Mouse (Mus musculus) T-cell, adult 2 months (primary cell): ENCODE measurements at regions not wholly inside any gene's neighbourhood (a gene's known extent, or its start where the extent isn't known, plus 50 kb on each side); places are given as distances from the start of the nearest gene placed in this dataset.

Experiments used
- DNase-seq: peaks from one replicate; pipeline ENCODE4 v3.0.0; 2022; ENCODE audit warnings: low spot score

DNA sequence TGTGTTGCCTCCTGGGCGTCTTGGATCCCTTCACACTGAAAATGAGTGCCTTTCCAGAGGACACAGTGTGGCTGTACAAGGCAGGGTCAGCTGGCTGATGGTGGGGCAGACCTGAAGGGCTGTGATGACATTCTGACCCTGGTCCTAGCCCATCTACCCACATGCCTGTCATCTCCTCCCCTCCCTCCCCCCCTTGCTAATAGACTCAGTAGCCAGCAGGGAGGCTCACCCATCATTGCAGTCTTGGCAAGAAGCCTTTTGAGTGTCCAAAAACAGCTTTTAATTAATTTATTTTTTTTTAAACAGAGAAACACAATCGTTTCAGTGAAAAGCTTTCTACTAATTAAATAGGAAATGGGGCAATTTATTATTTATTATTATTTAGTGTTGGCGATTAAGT lies 67.0 kb upstream of the Ssx2ip start:
- DNase-seq = no peak

DNA sequence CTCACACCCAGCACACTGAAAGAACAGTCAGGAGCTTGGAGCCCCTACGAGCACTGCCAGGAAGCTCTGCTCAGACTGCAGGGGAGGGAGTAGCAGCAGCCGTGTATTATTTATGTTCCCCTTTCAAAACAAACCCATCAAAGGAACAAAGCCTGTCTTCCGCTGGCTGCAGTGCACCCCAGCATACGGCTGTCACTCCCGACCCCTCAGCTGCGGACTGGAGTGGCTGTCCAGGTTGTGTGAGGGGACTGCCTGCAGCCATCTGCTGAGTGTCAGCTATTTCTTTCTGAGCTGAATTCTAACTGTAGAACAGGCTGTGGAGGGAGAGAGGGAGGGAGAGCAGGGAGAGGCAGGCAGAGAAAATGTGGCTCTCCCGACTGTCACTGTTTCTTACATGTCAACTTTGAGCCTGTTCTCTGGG lies 66.6 kb upstream of the Ssx2ip start:
- no peak for DNase-seq

DNA sequence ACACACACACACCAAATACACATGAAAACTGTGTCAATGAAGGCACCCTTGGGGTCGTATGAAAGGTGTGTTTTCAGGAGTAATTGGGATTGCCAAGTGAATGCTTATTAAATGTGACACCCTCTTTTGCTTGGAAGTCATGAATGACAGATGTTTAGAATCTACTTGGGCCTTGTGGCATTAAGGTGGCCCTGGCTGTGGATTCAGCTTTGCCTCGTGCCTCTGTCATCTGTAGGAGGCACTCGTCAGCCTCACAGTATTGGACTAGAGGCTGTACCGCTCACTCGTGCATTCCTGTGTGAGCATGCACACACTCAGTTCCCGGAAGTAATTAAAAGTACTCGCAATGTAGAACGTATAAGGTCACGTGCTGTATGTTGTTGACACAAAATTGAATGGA lies 66.0 kb upstream of the Ssx2ip start:
- DNase-seq = no peak

DNA sequence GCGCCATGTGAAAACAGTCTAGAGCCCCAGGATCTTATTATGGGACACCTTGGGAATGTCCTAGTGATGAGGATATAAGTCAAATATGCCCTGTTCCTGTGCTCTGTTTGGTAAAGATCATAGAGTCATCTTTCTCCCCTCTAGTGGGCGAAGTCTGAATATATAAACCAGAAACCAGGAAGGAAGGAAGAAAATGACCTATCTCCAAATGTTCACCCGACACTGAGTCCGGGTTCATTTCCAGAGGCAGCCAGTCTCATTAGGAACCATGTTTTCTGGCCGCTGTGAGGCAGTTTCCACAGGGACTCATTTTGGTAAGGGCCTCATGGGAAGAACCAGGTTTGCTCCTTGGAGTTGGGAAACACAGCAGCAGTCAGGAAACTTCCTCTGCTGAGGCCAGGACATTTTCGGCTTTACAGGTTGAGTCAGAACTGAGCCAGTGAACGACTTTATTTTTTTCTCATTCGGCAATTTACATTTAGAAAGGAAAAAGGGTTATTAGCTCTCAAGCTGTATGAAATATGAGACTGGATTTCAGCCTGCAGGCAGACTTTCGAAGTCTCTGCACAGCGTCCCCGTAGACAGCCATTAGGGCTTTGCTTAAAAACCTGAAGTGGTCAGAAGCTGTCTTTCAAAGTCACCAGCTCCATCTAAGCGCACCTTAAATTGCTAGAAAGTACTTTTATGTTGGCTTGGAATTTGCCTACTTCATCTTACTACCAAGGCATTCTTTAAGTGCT lies 64.0 kb upstream of the Ssx2ip start:
- no peak for DNase-seq

DNA sequence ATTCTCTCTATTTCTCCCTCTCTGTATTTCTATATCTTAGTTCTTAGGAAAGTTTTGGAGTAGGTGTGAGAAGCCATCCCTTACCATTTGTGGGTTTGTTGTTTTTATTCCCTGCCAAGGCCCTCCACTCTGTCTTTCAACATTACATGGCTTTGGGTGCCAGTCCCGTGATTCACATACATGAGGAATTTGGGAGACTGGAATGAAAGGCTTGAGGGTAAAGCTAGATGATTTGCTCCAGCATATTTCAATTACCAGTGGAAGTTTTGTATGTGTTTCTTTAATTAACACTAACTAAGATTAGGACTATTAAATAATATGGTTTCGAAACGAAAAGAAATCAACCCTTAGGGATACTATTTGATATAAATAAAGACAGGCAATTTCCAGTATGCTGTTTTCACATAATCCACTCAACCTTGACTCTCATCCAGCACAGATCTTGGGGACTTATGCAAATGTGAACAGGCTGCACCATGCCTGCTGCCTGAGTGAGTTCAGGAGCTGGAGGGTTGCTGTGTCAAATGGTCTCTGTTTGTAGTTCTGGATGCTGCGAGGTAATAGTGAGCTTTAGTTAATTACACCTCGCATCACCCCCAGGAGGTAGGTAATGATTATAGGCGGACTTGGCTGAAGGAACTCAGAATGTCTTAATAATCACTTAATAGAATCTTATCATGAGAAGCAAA lies 62.6 kb upstream of the Ssx2ip start:
- no peak for DNase-seq

DNA sequence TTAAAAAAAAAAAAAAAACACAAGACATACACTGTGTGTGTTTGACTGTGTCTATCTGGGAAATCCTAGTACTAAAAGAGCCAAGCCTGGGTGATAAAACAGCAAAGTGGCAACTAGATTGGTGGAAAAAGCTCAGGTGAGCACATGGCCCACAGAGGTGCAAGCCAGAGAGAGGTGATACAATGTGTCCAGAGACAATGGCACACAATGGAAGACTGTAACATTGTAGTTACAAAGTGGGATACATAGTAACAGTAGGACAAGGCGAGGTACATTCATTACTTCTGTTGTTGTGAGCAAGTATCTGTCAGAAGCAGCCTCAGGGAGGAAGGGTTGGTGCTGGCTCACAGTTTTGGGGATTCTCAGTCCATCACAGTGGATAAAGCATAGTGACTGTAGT lies 61.7 kb upstream of the Ssx2ip start:
- DNase-seq = no peak

DNA sequence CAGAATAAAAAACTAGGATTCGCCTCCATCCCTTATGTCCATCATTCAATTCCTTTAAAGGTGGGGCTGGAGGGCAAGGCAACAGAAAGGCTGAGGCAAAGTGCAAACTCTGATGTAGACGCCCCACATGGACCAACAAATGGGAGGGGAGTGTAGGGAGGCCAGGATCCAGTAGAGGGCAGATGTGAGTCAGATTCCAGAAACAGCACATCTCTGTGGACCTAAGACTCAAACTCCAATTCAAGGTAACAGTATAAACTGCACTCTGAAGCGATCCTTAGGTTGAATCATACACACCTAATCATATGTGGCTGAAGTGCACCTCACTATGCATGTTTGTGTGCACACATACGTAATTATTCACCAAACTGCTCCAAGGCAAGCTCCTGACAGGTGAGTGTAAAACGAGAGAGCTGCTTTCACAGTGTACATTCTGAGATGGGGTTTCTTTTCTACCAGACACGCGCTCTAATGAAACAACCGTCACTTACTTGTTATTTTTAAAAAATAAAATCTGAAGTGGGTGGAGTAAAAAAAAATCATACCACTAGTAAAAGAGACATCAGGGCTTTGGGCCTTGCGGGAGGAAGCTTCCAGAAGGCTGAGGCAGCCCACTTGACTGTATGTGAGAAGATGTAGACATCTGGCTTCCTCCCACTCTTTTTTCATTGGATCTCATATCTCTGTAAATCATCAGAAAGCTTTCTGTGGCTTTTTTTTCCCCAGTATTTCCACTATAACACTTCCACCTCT lies 60.6 kb upstream of the Ssx2ip start:
- peak; percentile 28 for DNase-seq

DNA sequence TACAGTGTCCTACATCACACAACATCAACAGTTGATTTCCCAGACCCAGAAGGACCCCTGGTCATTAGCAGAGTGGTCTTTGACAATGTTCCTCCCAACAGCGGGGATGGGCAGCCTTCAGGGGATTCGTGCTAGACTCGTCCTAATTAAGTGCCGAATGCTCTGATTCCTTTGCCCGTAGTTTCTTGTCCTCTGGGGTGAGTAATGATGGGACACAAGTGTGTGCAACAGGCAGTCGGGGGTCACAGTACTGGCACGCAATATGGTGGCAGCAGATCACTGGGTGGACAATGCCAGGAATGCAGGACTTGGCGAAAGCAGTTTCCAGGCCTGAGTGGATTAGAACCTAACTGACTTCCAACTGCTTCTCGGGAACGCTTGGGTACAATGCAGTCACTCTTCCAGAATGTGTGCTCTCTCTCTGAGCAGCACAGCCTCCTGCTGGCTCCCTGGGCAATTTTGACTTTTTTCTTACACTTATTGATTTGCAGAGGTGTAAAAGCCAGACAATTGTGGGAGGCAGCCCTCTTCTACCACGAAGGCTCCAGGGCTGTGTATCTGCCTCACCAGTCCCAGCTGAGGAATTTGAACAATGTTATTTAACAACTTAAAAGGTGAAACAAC lies 59.9 kb upstream of the Ssx2ip start:
- no peak for DNase-seq

DNA sequence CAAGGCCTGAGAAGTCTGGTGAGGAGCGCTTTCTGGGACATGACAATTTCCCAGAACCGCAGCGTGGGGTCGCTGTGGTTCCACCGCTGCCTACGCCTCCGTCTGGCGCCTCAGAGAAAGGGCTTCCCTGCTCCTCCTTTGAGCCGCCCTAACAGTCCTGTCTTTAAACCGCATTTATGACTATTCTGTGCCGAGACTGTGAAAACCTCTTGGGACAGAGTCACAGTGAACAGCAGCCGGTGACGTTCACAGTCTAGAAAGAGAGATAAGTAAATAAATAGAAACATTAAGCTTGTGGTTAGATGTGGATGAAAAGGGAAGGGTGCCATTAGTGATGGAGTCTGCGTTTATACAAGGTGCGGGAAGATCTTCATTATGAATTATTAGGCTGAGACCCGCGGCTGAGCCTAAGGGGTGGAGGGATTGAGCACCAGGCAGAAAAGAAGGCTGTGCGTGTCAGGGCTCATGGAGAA lies 59.1 kb upstream of the Ssx2ip start:
- DNase-seq = peak; percentile 49

DNA sequence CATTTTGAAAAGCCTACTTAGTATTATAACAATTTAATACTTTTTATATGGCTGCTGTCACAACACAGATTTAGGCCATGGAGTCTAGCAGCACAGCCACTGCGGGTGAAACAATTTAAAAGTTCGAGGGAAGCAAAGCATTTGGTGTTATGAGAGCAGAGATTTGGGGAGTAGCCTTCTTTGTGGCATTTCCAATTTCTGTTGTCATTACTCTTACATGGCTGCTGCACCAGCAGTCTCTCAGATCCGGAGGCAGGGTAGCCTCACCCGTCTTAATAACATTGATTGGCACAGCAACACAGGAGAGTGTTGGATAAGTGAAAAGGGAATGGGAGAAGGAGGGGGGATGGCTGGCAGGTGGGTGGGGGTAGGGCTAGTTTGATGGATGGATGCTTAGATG lies 58.5 kb upstream of the Ssx2ip start:
- no peak for DNase-seq

DNA sequence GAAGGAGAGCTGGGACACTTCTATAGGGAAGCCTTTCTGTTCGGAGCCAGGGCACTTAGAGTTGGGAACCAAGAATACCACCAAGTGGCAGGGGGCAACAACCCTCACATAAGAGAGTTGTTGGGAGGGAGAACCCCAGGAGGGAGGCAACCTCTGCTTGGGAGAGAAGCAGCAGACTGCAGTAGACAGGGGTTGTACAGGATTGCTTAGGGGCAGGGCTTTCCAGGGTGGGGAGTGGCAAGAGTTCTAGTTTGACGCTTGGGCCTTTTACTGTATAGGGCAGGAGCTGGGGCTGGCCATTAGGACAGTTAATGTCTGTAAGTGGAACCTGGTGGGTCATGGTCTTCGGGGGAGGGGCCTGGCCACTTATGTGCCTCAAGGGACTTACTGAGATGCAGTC lies 57.1 kb upstream of the Ssx2ip start:
- DNase-seq = no peak

DNA sequence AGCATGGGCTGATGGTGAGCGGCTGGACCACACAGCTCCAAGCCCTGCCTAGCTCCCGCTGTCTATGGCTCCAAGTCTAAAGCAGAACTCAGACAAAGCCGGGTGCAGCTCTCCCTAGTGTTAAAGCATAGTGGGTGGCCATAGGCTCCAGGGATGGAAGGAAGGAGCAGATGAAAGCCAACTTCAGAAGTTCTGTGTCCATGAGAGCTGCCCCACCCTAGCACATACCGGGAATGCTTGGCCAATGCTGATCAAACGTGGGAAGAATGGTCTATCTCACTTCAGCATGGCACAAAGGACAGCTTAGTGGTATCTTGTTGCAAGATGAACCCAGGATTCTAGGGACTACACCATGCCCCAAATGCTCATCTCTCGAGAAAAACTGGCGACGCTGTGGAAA lies 55.5 kb upstream of the Ssx2ip start:
- DNase-seq = no peak

DNA sequence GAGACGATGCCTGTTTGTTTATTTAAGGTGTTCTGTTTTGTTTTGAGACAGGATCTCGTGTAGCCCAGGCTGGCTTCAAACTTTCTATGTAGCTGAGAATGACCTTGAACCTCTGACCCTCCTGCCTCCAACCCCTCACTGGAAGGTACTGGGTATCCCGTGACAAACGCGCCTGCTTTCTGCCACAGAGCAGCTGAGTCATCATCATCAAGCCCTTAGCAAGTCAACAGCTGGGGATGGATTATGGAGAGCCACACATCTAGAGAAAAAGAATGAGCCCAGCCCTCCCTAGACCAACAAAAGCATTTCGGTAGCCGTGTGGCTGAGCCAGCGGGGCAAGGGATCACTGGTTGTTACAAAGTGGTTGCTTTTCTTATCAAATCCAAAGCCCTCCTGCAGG lies 55.0 kb upstream of the Ssx2ip start:
- DNase-seq = no peak

DNA sequence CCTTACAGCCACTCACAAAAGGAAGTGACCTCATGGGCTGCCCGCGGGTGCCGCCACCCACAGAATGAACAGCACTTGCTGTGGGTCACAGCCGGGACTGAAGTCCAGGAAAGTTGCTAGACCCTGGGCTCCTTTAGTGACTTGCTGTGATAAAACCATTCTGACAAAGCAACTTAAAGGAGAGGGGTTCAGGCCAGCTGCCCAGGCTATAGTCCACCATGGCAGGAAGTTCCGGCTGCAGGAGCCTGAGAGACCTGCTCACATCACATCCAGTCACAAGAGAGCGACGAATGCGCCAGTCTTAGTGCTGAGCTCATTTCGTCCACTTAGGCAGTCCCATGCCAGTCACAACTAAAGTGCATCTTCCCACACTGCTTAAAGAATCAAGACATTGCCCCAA lies 54.3 kb upstream of the Ssx2ip start:
- DNase-seq = no peak

DNA sequence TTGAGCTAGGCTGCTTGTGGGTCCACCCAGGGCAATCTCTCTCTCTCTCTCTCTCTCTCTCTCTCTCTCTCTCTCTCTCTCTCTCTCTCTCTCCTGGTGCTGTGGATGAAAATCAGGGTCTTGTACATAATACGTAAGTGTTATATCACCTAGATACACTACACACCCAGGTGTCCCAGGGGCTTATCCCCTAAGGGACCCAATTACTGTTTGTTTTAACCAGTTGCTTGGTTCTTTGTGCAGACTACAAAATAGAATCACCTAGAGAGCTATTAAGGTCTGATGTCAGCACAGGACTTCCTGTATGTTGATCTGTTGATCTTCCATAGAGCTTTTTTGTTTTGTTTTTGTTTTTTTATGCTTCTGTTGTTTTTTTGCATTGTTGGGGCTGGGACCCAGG lies 53.0 kb upstream of the Ssx2ip start:
- DNase-seq = no peak

DNA sequence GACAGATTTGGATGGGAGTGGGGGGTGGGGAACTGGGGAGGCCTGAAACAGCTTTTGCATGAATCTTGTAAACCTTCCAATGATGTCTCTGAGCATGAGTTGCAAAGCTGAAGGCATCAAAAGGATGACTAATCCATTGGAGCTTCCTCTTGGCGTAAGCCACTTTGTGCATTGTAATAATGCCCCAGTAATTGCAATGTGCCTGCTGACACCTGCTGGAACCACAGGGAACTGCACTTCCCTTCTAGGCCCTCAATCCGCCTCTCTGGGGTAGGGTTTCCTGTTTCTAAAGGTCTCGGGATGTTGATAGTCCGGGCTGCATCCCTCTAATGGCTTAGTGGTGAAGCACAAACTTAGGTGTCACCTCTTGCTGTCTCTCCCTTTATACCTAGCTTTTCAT lies 52.3 kb upstream of the Ssx2ip start:
- DNase-seq = peak; percentile 40

DNA sequence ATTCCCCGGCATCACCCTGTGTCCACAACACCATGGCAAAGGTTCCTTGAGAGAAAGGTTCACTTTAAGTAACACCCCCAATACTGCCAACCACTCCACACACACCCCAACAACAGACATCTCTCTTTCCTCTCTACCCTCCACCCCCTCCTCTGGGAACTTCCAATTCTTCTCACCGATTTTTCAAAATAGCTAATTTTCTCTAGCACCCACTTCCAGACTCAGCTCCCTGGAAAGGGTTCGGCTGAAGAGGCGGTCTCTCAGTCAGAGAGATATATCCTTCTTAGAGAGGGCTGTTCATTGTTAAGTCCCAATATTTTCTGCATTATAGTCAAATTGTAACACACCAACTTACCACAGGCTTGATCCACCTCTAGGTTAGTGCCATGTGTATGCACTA lies 50.5 kb upstream of the Ssx2ip start:
- DNase-seq = no peak
